Mouse (Mus musculus) kidney, adult 2 months (tissue): Measurements from ENCODE around the gene Zfp420.

ENCODE experiments used
- CTCF ChIP-seq: fragments of 200-500 bp; conservative IDR thresholded peaks from 2 replicates; pipeline ENCODE4 v1.5.1; 2011; ENCODE audit warnings: low read depth, mild to moderate bottlenecking, control low read depth, low read length, moderate library complexity, mixed read lengths; ENCODE audit not compliant: insufficient read depth, insufficient read length
- POLR2A ChIP-seq: fragments of 200-500 bp; IDR thresholded peaks from one replicate; pipeline ENCODE4 v1.6.1; 2011; ENCODE audit warnings: low read depth, low read length, control low read depth

DNA sequence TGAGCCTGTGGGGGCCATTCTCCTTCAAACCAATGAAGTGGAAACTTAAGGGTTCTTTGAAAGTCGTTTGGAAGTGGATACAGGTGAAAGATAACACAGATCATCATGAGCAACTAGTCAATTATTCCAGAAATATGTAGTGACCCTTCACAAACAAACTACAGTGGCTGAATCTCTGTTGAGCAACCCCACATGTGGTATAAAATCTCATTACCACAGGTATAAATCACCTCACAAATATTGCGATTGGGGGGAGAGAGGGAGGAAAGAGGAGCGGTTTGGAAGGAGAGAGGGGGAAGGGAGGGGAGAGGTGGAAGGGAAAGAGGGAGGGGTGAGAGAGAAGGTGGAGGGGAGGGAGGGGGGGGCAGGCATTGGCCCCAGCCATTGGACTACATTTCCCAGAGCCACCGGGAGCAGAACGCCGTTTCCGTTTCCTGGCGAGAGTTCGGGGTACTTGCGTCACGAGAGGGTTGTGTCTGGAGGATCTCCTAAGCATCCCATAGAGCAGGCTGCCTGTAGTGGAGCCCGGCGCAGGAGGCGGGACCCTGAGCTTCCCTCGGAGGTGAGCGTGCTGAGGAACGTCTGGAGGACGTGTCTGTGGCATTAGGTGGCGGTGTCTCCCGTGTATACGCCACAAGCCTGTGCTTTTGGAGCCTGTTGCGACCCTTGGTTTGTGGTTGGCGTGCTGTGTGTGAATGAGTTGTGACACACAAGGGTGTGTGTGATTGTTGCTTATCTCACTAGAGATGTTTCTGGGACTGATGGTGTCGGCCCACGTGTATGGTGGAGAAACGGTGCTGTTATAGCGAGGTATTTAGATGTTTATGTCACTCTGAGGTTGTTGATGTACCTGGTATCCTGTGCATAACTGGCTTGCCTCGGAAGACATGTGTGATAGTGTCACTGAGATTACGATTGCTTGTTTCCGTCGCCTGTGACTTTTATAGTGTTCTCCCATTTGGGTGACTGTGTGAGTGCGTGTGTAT lies at the start of gene Zfp420:
- TF ChIP-seq CTCF (no peak), POLR2A (no peak)
